Mouse (Mus musculus) testis, adult 2 months (tissue): Measurements from ENCODE around the gene Slc2a1.

ENCODE experiments used
- CTCF ChIP-seq: fragments of 200-500 bp; IDR thresholded peaks from 2 replicates; pipeline ENCODE4 v1.5.1; 2012; ENCODE audit warnings: low read depth, mild to moderate bottlenecking, inconsistent platforms, low read length, moderate library complexity; ENCODE audit not compliant: control insufficient read depth, insufficient read depth, insufficient replicate concordance
- POLR2A ChIP-seq: fragments of 200-500 bp; IDR thresholded peaks from 2 replicates; pipeline ENCODE4 v1.6.1; 2012; ENCODE audit warnings: low read depth, mild to moderate bottlenecking, inconsistent platforms, low read length, moderate library complexity; ENCODE audit not compliant: control insufficient read depth

- TF ChIP-seq CTCF: no peak
- TF ChIP-seq POLR2A: no peak
Measured at GRCm38 (mm10) chr4:119067204-119067603, 41.3 kb upstream of the Slc2a1 start.
